Mouse (Mus musculus) lung, postnatal 0 days (tissue): ENCODE data around the gene Ugt1a5.

Experiments used
- CTCF ChIP-seq: IDR thresholded peaks from 2 replicates; pipeline ENCODE4 v1.5.1; 2016; ENCODE audit warnings: antibody characterized with exemption, mild to moderate bottlenecking
- EP300 ChIP-seq: IDR thresholded peaks from 2 replicates; pipeline ENCODE4 v1.6.1; 2016; ENCODE audit warnings: antibody characterized with exemption, mild to moderate bottlenecking, control low read depth

DNA sequence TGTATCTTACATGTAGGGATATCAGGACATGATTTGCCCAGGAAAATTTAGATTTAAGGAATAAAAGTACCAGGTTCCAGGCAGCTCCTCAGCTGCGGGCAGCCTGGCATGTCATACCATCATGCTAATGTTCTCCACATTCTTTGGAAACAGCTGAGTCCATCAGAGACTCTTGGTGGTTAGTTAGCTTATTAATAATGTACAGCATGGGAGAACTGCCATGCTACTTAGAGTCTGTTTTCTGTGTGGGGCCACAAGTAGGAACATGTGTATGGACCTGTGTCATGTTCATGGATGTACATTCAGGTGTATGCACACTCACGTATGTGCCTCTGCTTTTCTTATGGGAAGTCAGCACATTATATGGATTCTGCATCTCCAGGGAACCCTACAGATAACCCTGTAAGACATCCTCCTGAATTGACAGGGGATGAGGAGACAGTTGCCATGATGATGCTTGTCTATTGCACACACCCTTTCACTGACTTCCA, 48.7 kb downstream of the Ugt1a5 start:
- TF ChIP-seq EP300 (no peak), CTCF (no peak)
